Mouse (Mus musculus): ENCODE measurements at regions not wholly inside any gene's neighbourhood (a gene's known extent, or its start where the extent isn't known, plus 50 kb on each side); places are given as distances from the start of the nearest gene placed in this dataset.

DNA sequence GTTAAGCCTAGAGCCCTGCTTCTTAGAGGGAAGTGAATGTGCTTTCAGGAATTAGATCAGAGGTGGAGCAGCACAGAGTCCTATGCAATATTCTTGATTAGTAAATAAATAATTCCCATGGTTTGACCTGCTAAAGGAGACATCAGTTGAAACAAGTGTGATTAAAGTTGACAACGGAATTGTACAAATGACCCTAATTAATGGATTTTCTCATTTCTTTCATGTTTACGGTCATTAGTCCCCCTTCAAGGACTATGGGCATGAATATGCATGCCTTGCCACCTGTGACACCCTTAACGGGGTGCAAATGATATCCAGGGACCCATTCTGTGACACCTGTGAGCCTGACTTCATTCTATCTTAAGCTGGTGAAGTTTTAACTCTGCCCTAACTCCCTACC lies 219.5 kb upstream of the Tenm3 start:
- TF ChIP-seq POLR2A (IDR thresholded peaks at IDR 0.05; ENCODE audit: insufficient read length, low read depth) (no peak), USF1 (IDR thresholded peaks at IDR 0.05; ENCODE audit: low read depth) (no peak), MYOG (IDR thresholded peaks at IDR 0.05; ENCODE audit: control insufficient read depth in 1 of 3, insufficient read depth in 1 of 3, insufficient read length in 2 of 3, low read depth in 2 of 3) (no peak), TCF12 (IDR thresholded peaks at IDR 0.05; ENCODE audit: insufficient read depth, poor library complexity, severe bottlenecking) (no peak), MYOD1 (IDR thresholded peaks at IDR 0.05; ENCODE audit: control insufficient read depth in 1 of 3, insufficient read length in 2 of 3, low read depth in 2 of 3) (no peak), POLR2AphosphoS2 (IDR thresholded peaks at IDR 0.05; ENCODE audit: insufficient read length, low read depth) (no peak), MAX (IDR thresholded peaks at IDR 0.05; ENCODE audit: low read depth) (no peak), E2F4 (IDR thresholded peaks at IDR 0.05; ENCODE audit: insufficient read depth) (no peak), CEBPB (IDR thresholded peaks at IDR 0.05; ENCODE audit: insufficient read depth, poor library complexity, severe bottlenecking) (no peak), SRF (IDR thresholded peaks at IDR 0.05; ENCODE audit: control insufficient read depth, insufficient read length, low read depth) (no peak), REST (IDR thresholded peaks at IDR 0.05; ENCODE audit: insufficient read depth, insufficient read length) (no peak), TCF3 (IDR thresholded peaks at IDR 0.05; ENCODE audit: insufficient read length, low read depth) (no peak)

All from myocyte (in vitro differentiated cells).